Mouse (Mus musculus): ENCODE data around the gene Rnf222.

- TF ChIP-seq POLR2A (IDR thresholded peaks at IDR 0.05; ENCODE audit: borderline replicate concordance, extremely low read depth, insufficient read depth, insufficient read length, poor library complexity, severe bottlenecking) (no peak), CTCF (IDR thresholded peaks at IDR 0.05; ENCODE audit: borderline replicate concordance, extremely low read depth, insufficient read depth, insufficient read length) (no peak)
These were observed at the start of gene Rnf222 for GRCm38 (mm10) chr11:68888253-68888652.
